Mouse (Mus musculus) spleen, postnatal 36 days (tissue): ENCODE data around the gene Spin1.
A peak's percentile ranks its signal among the peaks of the same experiment; 100 is the strongest.
"Not testable (repeated sequence)": the region's sequence is repeated elsewhere in the genome, so short reads cannot be mapped to it uniquely, and the experiment has no call there.

Source experiments
- DNase-seq, 2 experiments: peaks; one replicate each; pipeline ENCODE4 v3.0.0; 2022; ENCODE audit warnings: low spot score in 2 of 2, mixed read lengths in 1 of 2

Gene Spin1

DNA sequence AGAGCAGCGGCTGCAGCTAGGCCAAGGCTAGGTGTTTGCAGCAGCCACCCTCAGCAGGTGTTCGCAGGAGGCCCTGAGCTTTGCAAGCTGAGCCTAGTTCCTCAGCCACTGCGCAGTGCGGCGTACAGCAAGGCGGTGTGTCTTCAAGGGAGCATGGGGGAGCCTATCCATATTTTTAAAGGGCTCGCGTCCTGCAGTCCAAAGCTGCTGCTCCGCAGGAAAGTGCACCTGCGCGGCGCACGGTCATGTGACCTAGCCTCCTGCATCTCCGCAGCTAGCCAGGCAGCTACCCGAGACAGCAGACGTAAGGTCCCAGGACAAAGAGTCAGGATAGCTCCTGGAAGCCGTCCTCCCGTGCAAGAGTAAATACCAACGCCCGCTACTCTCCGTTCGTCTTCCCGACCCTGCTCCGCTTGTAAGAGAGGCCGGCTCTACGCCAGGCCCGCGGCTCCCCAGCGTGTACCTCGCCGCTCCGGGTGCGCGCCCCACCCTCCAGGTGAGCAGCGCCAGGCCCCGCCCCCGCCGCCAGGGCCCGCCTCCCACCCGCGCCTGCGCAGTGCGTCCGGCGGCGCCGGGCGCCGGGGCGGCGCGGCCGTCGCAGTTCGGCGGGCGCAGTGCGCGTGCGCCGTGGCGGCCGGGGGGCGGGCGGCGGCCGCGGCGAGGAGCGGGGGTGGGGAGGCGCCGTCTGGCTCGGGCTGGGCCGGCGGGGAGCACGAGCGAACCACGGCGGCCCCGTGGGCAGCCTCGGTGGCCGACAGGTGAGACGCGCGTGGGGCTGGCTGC lies at the start of gene Spin1:
Spin1 (plus strand) TSS at position 648 of the 783 bp plus-strand sequence.
- DNase-seq, result peak; percentile 81 to 82

DNA sequence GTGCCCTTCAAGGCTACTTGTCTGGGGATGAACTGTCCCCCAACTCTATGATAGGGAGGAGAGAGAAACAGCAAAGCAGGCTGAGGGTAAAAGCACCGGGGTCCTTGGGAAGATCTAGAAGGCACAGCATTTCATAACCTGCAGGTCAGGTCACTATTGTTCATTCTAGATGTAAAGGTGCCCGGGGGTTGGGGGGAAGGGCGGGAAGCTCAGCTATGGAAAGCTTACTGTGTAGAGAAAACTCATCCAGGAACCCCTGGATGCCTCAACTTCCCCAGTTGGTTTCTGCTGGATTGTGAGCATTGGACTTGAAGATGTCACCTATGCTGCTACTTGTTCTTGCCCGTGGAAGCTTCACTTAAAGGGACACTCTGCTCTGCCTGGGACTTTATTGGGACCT lies 49.7 kb upstream of the Spin1 start:
- DNase-seq, result no peak

DNA sequence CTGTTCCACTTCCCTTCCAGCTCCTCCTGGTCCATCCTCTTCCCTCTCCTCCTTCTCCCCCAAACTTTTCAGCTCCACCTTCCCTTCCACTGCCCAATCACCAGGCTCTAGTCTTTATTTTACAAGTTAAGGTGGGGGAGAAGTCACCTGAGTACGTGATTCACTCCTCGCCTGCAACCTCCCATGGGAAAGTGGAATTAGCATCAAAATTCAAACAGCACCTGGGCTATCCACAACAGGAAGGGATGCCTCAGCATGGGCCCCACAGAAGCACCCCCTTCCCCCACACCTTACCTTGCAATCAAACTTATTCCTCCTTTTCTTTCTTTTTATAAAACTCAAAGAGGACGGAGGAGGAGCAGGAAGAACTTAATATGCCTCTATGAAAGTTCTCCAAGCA lies 48.3 kb upstream of the Spin1 start:
- no peak for DNase-seq

DNA sequence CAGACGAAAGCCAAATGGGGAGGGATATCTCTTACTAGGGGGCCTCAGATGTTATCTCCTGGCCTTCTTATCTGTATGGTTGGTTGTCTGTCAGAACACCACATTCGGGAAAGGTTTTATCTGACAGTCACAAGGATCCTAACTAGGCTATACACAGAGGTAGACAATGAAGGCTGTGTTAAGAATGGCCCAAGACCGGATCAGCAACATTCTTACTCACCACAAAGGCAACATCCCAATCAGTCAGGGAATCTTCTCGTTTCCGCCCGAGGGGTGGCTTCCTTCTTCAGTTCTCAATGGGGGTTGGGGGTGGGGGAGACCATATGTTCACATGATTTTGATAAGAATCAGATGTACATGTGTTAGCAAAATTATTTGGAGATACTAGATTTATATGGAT lies 37.7 kb upstream of the Spin1 start:
- no peak for DNase-seq

DNA sequence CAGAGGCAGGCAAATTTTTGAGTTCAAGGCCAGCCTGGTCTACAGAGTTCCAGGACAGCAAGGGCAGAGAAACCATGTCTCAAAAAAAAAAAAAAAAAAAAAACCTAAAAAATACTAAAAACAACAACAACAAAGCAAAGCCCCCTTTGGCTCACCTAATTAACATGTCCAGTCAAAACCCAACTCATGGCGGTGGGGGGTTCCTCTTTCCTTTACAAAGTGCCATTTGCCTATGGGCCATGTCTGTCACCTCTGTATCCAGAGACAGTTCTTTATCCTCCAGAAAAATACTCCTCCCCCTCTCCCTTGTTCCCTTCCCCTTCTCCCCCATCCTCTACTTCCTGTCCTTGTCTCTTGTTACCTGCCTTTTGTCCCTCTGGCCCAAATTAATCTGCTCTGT lies 37.0 kb upstream of the Spin1 start:
- DNase-seq, result no peak

DNA sequence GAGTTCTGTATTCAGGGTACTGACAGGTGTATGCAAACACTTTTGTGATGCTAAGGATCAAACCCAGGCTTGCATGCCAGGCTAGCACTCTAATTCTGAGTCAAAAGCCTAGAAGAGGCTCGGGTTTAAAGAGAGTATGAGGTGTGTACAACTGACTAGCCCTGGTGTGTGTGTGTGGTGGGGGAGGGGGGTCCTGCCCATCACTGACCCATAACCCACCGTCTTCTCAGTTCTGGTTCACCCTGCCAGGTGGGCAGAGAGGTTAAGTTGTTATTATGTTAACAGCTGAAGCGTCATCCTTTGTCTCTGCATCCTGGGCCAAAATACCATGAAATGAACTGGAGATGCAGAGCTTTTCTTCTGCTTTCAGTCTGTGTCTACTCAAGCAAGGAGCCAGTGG lies 36.3 kb upstream of the Spin1 start:
- peak; percentile 36 to 49 for DNase-seq

DNA sequence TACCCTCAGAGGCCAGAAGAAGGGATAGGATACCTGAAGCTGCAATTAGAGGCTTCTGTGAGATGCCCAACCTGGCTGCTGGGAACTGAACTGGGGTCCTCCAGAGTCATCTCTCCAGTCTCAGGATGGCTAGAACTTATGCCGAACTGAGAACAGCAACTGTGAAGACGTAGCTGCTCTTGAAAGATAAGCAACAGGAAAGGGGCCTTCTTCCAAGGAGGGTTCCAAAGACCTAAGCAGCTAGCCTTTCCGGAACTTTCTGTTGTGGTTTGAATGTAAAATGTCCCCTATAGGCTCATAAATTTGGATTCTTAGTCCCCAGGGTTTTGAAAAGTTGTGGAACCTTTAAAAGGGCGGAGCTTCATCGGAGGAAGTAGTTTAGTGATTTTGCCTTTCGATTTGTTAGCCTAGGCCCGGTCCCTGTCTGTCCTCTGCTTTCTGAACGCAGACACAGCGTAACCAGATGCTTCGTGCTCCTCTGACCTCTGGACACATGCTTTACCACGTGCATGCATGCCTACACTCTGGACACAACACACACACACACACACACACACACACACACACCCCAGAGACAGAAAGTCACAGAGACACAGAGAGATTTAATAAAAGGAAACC lies 29.5 kb upstream of the Spin1 start:
- peak; percentile 7 to 22 for DNase-seq

DNA sequence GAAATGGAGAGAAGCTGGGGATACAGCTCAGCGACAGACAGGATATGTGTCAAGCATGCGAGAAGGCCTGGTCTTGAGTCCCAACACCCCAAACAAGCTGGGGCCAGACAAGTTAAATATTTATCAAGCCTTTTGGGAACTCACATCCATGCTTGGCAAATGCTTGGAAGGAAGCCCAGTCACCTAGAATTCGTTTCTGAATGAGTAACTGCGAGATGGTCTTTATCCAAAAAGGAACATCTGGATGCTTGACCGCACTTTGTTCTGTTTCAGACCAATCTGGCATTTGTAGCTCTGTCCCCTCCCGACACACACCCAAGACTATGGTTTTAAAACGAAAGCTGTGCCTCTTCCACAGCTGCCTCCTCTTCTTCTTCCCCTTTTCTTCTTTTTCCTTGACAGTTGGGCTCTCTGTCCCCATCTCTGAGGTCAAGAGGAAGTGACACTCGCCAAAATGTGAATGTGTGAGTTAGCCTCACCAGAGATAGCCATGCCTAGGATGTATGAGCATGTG lies 28.9 kb upstream of the Spin1 start:
- DNase-seq, result peak; percentile 7 to 18

DNA sequence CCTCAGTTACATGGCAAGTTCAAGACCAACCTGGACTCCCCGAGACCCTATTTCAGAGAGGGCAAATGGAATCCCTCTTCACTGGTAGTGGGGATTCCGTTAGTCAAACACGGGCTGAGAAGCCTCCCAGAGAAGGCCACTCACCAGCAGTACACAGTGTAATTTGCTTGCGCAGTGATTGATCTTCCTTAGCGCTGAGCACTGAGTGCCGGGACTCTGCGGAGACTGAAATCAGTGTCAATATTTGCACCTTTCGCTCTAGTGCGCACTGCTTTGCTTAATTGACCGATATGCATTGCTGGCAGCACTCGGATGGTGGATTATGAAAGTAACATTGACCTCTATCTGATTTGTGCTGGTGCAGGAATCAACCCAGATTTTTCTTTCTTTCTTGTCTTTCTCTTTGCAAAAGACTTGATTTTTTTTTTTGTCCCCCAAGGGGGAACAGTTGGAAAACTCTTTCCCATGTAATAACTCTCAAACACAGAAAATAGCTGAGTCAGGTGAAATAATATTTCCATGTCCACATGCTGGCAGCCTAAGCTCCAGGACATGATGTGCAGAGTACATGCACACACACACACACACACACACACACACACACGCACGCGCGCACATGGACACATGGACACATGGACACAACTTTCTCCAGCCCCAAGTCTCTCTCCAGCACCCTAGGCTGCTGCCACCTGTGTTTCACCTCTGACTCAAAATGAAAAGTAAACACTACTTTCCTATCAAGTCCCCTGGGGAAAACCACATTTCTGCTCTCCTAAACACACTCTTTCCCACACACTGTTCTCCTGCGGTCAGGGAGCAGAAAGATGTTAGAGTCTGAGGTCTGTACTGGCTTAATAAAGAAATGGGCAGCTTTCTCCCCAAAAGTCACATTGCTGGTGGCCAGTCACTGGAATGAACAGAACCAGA lies 27.5 kb upstream of the Spin1 start:
- DNase-seq, result no peak

DNA sequence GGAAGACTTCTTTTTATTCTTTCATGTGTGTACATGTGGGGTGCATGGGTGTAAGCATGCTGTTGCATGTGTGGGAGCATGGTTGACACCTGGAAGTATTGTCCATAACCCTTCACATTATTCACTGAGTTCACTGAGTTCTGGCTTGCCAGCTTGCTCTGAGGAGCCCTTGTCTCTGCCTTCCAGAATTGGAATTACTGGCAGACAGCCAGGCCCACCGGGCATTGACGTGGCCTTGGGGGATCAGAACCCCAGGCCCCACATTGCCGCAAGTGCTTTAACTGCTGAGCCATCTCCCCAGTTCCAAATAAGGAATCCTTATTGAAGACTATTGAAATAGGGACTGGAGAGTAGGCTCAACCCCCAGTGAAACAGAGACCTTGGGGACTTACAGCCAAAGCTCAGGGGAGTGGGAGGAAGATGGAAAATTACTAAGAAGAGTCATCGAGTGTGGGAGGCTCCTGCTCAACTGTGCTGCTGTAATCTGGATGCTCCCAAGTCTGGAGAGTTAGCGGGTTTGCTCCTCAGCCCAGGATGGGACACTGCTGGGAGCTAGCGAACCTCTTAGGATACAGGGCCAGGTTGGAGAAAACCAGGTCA lies 26.5 kb upstream of the Spin1 start:
- DNase-seq, result no peak

DNA sequence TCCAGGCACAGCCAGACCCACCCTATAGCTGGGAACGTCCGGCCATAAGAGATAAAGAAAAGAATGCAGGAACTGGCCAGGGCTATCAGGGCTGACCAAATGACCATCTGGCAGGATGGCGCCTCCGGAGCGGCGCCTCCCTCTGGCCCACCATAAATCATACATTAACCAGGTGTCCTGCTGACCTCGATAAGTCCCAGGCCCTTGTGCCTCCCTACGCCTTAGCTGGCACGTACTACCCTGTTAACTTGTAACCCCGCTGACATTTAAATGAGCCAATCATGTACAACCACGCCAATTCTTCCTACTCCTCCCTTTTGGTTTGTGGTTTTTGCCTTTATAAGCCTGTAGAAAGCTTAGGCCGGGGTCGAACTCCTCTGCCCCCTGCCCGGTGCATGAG lies 24.5 kb upstream of the Spin1 start:
- not testable (repeated sequence) for DNase-seq

DNA sequence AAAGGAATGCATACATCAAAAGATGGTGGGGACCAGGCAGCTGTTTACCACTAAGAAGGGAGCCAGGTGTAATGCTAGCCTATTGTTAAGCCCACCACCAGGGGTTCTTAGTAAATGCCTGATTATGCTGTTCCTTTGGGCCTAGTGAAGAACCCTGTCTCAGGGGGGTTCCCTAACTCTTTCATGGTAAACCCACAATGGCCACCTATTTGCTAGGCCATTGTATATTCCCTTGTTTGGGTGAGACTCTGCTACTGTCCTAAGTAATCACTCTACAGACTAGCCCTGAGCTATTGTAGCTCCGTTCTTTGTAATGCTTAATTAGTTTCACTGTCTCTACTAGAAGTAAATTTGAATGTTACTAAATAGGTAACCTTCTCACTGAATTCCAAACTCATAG lies 22.1 kb upstream of the Spin1 start:
- DNase-seq, result not testable (repeated sequence)

DNA sequence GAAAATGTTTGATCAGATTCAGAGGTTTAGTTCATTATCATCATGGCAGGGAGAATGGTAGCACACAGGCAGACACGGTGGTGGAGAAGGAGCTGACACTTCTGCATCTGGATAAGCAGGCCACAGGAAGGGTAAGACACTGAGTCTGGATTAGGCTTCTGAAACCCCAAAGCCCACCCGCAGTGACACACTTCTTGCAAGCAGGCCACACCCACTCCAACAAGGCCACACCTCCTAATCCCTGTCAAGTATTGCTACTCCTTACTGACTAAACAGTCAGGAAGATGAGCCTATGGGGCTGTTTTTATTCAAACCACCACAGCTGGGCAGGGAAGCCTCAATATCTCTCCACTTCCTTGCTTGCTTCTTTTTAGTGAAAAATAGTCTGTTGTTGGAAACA lies 19.9 kb upstream of the Spin1 start:
- DNase-seq, result no peak

DNA sequence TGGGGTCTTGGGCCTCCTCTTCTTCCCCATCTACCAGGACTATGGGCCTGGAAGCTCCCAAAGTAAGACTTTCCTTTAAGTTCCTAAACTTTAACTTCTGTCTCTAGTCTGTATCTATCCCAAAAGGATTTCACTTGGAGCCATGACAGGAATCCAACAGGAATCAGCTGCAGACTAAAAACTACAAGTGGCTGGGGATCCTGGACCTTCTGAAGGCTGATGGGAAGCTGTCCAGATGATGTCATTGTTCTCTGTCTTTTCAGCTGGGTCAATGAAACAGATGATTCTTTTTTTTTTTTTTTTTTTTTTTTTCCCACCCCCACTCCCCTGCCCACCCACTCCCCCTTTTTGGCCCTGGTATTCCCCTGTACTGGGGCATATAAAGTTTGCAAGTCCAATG lies 16.4 kb upstream of the Spin1 start:
- no peak for DNase-seq

DNA sequence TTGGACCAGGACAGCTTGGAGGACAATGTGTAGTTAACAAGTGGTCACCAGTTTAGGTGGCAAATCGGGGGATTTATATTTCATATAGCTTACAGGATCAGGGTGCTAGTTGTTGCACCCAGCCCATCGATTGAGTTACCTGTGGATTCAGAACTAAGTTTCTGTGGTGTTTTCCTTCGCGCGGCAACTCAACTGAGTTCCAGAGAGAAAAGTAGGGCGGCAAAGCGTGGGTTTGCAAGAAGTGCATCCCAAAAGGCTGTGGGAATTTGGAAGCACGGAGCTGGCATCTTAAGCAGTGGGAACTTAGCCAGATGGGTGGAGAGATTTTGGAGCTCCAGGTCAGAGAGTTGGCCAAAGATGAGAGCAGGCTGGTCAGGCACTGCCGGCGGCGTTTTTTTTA lies 14.7 kb upstream of the Spin1 start:
- no peak for DNase-seq

DNA sequence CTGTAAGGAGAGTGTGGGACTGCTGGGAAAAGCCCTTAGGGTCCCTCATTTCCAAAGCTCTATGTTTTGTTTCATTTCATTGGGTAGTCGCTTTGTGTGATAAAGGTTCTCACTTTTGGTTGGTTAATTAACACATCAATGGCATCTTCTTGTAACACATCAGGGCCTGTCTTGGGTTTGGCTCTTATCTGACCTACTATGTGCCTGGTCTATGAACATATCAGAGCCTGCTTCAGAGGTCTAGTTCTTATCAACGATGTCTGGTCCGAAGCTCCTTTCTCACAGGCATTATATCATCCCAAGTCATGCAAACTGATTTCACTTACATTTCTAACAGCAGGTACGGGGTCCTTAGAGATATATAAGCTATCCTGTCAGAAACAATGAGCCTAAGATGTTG lies 13.4 kb upstream of the Spin1 start:
- DNase-seq, result no peak

DNA sequence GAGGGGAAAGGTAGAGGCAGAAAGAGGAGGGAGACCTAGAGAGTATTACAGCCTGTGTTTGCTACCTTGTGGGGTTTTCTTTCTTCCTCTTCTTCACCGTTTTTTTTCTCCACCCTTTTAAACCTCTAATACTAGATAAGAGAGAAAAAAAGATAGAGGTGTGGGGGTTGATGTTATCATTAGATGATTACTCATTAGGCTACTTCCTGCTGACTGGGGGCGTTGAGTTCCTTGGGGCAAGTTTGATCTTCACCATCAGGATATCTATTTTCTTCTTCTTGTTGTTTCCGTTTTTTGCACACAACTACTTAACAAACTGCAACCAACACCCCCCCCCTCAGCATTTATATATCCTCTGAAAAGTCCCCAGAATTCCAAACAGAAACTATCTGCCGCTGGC lies 12.5 kb upstream of the Spin1 start:
- DNase-seq, result no peak

DNA sequence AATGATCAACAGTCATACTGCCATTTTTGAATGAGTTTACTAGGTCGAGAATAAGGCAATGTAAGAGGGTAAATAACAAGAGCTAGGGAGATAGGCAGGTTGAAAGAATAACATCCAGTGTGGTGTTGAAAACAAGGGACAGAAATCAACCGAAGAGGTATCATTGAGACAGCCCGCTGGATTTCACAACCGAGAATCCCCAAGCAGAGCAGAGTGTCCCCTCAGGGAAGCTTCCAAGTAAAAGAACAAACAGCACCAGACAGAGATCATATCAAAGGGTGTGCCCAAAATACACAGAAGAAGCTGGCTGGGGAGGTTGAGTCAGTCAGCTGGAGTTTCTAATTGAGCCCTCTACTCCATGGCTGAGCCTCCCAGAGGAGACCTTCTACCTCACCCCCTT lies 11.6 kb upstream of the Spin1 start:
- DNase-seq, result no peak

DNA sequence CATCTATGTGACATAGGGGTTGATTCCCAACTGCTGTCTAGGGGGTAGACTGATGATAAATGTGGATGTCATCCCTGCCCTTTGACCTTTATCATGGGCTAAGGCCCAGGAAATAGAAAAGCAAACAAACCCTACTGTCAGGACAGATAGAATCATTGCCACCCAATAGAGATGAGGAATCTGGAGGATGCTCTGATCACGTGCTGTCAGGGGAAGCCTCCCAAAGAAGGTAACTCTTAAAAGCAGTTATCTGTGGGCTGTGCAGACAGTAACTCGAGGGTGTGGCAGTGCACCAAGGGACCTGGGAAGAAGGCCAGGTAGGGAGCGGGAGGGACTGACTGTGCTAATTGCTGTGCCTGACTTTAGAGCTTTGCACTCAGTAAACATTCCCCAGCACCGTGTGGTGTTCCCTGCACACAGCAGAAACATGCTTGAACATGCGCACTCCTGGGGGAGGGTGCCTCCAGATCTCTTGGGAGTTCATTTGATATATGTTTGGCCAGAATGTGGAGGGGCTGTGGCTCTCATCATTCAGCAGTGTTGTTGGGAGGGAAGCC lies 10.5 kb upstream of the Spin1 start:
- DNase-seq, result no peak

DNA sequence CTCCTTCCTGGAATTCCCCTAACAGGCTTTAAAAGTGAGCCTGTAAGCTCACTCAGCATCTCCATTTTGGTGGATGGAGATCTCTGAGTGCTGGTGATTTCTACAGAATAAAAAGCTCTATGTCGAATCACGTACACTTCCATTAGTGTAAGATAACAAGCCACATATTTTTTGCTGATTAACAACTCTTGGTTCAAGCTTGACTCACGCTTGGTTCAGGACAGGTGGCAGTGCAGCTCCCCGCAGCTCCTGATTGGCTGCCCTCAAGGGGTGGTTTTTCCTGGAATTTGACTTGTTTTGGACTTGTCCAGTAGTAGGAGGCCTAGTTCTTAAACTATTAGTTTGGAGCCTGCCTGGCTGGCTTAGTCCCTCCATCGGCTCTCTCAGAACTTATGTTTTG lies 7.2 kb upstream of the Spin1 start:
- no peak for DNase-seq

DNA sequence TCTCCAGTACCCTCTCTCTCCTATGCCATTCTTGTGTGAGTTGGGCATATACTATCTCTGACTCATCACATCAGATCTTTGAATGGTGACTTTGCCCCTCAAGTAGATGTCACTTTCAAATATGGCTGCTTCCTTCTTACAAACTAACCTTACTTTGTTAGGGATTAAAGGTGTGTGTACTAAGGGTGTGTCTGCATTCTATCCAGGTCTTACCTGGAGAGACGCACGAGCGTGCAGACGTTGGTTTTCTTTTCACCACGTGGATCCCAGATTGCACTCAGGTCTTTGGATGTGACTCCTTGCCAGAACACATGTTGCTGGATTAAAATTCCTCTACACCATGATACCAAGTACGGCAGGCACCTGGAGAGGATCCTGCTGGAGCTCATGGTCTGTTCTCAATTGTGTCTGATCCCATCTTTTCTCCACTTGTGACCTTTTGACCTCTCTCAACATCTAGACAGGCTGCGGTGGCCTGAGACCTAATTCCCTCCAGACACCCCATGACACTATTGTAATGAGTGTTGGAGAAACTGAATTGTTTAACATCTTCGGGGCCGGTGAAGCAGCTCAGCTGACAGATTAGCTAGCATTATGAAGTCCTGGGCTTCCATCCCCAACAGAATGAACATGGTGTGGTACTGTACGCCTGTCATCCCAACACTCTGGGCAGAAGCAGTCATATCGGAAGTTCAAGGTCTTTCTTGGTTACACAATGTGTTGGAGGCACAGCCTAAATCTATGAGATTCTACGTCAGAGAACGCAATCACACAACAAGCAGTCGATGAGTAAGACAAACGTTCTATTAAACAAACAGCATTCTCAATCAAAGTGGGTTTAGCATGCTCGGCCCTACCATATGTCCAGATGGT lies 6.1 kb upstream of the Spin1 start:
- no peak for DNase-seq
